Mouse (Mus musculus): ENCODE measurements at regions not wholly inside any gene's neighbourhood (a gene's known extent, or its start where the extent isn't known, plus 50 kb on each side); places are given as distances from the start of the nearest gene placed in this dataset.

GRCm38 (mm10) chr4:57362652-57363051, 61.0 kb upstream of the Ptpn3 start:
- no peak for DNase-seq (ENCODE audit: low spot score)

GRCm38 (mm10) chr4:57369736-57370373, 64.2 kb upstream of the Palm2 start:
- peak; percentile 91 for DNase-seq (ENCODE audit: low spot score)

- peak; percentile 83 for DNase-seq (ENCODE audit: low spot score)
These were observed 56.2 kb upstream of the Palm2 start for GRCm38 (mm10) chr4:57377872-57378271.

DNA sequence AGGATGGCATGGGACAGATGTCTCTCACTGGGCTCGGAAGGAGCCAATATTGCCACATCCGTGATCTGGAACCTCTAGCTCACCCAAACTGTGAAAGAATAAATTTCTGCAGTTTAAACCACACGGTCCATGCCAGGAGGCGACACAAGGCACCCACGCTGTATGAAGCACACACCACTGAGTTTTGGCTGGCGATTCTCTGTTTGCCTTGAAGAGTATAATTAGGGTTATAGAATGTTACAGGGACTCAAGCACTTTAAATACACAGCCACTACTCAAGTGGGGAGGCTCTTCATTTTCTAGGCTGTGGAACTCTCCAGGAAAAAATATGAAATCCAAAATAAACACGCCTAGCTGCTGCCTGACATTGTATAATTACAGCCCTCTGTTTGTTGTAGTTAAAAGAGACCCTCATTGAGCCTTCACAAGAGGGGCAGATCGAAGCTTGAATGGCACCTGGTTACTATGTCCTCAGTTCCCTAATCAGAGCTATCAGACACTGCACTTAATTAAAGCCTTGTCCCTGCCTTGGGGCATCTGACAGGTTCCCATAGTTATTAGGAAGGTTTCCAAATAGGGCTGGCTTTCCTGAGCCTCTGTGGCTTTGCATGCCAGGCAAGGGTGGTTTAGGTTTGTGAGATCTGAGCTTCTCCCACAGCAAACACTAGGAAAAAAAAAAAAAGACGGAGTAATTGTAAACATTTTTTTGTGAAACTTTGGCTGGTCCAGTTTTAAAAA, 53.8 kb upstream of the Palm2 start:
- DNase-seq (ENCODE audit: low spot score): no peak

DNA sequence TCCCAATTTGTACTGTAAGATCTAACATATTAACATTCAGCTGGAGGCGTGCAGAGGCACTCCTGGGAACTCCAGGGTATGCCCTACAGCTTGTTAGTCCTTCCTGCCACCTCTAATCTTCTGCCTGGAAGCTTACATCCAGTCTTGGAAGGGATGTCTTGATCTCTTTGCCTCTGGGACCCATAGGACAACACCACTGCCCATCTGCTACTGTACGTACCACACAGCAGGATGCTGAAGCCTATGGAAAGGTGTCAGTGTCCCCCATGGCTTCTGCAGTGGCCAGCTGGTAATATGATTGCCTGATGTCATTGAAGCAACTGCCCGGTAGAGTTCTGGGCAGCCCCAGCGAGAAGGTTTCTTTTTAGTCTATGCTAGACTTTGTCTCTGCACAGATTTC, 52.7 kb upstream of the Palm2 start:
- no peak for DNase-seq (ENCODE audit: low spot score)

Data from embryo, embryonic 10.5 days (tissue).